Mouse (Mus musculus) olfactory bulb, adult 2 months (tissue): ENCODE measurements at regions not wholly inside any gene's neighbourhood (a gene's known extent, or its start where the extent isn't known, plus 50 kb on each side); places are given as distances from the start of the nearest gene placed in this dataset.
"Not testable (repeated sequence)": the region's sequence is repeated elsewhere in the genome, so short reads cannot be mapped to it uniquely, and the experiment has no call there.

Experiments used
- H3K27ac ChIP-seq: fragments of 200-500 bp; 2 replicates; pipeline ENCODE4 v1.5.1; 2012; ENCODE audit warnings: low read depth, low read length; ENCODE audit not compliant: insufficient read depth
- H3K4me1 ChIP-seq: fragments of 200-500 bp; 2 replicates; pipeline ENCODE4 v1.6.1; 2012; ENCODE audit warnings: low read length; ENCODE audit not compliant: control insufficient read depth, insufficient read depth
- H3K4me3 ChIP-seq: fragments of 200-500 bp; 2 replicates; pipeline ENCODE4 v1.5.1; 2012; ENCODE audit warnings: mild to moderate bottlenecking, low read depth, low read length, moderate library complexity; ENCODE audit not compliant: insufficient read depth
- CTCF ChIP-seq: fragments of 200-500 bp; IDR thresholded peaks from 2 replicates; pipeline ENCODE4 v1.5.1; 2012; ENCODE audit warnings: low read depth, mild to moderate bottlenecking, low read length, moderate library complexity; ENCODE audit not compliant: insufficient read depth
- POLR2A ChIP-seq: fragments of 200-500 bp; IDR thresholded peaks from 2 replicates; pipeline ENCODE4 v1.6.1; 2012; ENCODE audit warnings: mild to moderate bottlenecking, low read depth, low read length, moderate library complexity; ENCODE audit not compliant: insufficient read depth
- WGBS: fragments of 180-500 bp; shearing (Covaris S2); methylation state at CpG from one replicate; pipeline ENCODE4 v1.1.7; 2018; 5-methylcytosine and 5-hydroxymethylcytosine counted together

GRCm38 (mm10) chr13:10914377-10914776 lies 553.7 kb upstream of the Chrm3 start:
- Histone ChIP-seq H3K4me3 (no peak overlapping the region), H3K27ac (no peak overlapping the region), H3K4me1 (no peaks in the 10 kb centered on the region)
- no peak for TF ChIP-seq POLR2A
- TF ChIP-seq CTCF = no peak

- no peak overlapping the region for H3K27ac ChIP-seq
- no peak overlapping the region for H3K4me3 ChIP-seq
- H3K4me1 ChIP-seq = no peaks in the 10 kb centered on the region
- no peak for TF ChIP-seq POLR2A
- no peak for TF ChIP-seq CTCF
- 39% methylated on average over 2 of the region's 2 CpGs for WGBS
Observed at GRCm38 (mm10) chr13:10909122-10909751, 548.6 kb upstream of the Chrm3 start.

- Histone ChIP-seq H3K4me1 (peaks cover 2% of the 10 kb centered on the region; the same call in 1 of the 2 replicates), H3K4me3 (no peak overlapping the region), H3K27ac (peak overlapping the region; percentile 36; the same call in 1 of the 2 replicates)
- 15% methylated on average over 2 of the region's 2 CpGs for WGBS
- TF ChIP-seq POLR2A = no peak
Observed at GRCm38 (mm10) chr13:10867864-10868263, 507.2 kb upstream of the Chrm3 start.

- H3K4me1 ChIP-seq, H3K4me3 ChIP-seq, H3K27ac ChIP-seq: not testable (repeated sequence)
- 95% methylated on average over 9 of the region's 9 CpGs for WGBS
Observed at GRCm38 (mm10) chr13:10855947-10856561, 495.4 kb upstream of the Chrm3 start.

GRCm38 (mm10) chr13:10845212-10845611 lies 484.6 kb upstream of the Chrm3 start:
- Histone ChIP-seq H3K27ac (no peak overlapping the region), H3K4me1 (no peaks in the 10 kb centered on the region), H3K4me3 (no peak overlapping the region)
- no peak for TF ChIP-seq POLR2A
- TF ChIP-seq CTCF = no peak
- WGBS = 56% methylated on average over 5 of the region's 5 CpGs

GRCm38 (mm10) chr13:10799351-10799913 lies 438.8 kb upstream of the Chrm3 start:
- WGBS = 91% methylated on average over 3 of the region's 3 CpGs

More at GRCm38 (mm10) chr13:10799351-10799913, 438.8 kb upstream of the Chrm3 start:
- H3K27ac ChIP-seq = no peak overlapping the region
- no peak overlapping the region for H3K4me3 ChIP-seq
- no peaks in the 10 kb centered on the region for H3K4me1 ChIP-seq
- TF ChIP-seq POLR2A (no peak), CTCF (no peak)
